Mouse (Mus musculus): ENCODE measurements around the gene Thap2.

The Thap2 gene

GRCm38 (mm10) chr10:115384221-115385017, at the start of gene Thap2, which contains the start of gene Zfc3h1:
Thap2 (minus strand) TSS chr10:115384443.
Zfc3h1 (plus strand) TSS chr10:115384959.
- peak; percentile 99 for DNase-seq (ENCODE audit: low spot score)

GRCm38 (mm10) chr10:115425351-115425750, 41.1 kb upstream of the Thap2 start:
- no peak for DNase-seq (ENCODE audit: low spot score)

GRCm38 (mm10) chr10:115421976-115422375, 37.7 kb upstream of the Thap2 start:
- no peak for DNase-seq (ENCODE audit: low spot score)

- DNase-seq (ENCODE audit: low spot score): no peak
Measured at GRCm38 (mm10) chr10:115414056-115414455, 29.8 kb upstream of the Thap2 start.

GRCm38 (mm10) chr10:115413496-115413895, 29.3 kb upstream of the Thap2 start:
- no peak for DNase-seq (ENCODE audit: low spot score)

GRCm38 (mm10) chr10:115406393-115406792, 22.1 kb upstream of the Thap2 start:
- DNase-seq (ENCODE audit: low spot score): peak; percentile 27

GRCm38 (mm10) chr10:115391896-115392295, 7.7 kb upstream of the Thap2 start:
- DNase-seq (ENCODE audit: low spot score): no peak

GRCm38 (mm10) chr10:115391076-115391475, 6.8 kb upstream of the Thap2 start:
- no peak for DNase-seq (ENCODE audit: low spot score)

- no peak for DNase-seq (ENCODE audit: low spot score)
Measured at GRCm38 (mm10) chr10:115387891-115388290, 3.6 kb upstream of the Thap2 start.

GRCm38 (mm10) chr10:115385018-115386002, 1.1 kb upstream of the Thap2 start:
- DNase-seq (ENCODE audit: low spot score): peak; percentile 74

GRCm38 (mm10) chr10:115383644-115384220, 511 bp downstream of the Thap2 start:
- DNase-seq (ENCODE audit: low spot score): peak; percentile 32

- DNase-seq (ENCODE audit: low spot score): no peak
Measured at GRCm38 (mm10) chr10:115382846-115383643, 1.2 kb downstream of the Thap2 start.

GRCm38 (mm10) chr10:115381506-115382084, 2.6 kb downstream of the Thap2 start:
- no peak for DNase-seq (ENCODE audit: low spot score)

GRCm38 (mm10) chr10:115363151-115363550, 21.1 kb downstream of the Thap2 start:
- DNase-seq (ENCODE audit: low spot score): no peak

- no peak for DNase-seq (ENCODE audit: low spot score)
Measured at GRCm38 (mm10) chr10:115362623-115362964, 21.6 kb downstream of the Thap2 start.

GRCm38 (mm10) chr10:115361840-115362622, 22.2 kb downstream of the Thap2 start, which contains the start of gene Tmem19:
Tmem19 (minus strand) TSS chr10:115362501.
- peak; percentile 97 for DNase-seq (ENCODE audit: low spot score)

- DNase-seq (ENCODE audit: low spot score): peak; percentile 53
Measured at GRCm38 (mm10) chr10:115359066-115359465, 25.2 kb downstream of the Thap2 start.

GRCm38 (mm10) chr10:115358216-115358919, 25.9 kb downstream of the Thap2 start:
- DNase-seq (ENCODE audit: low spot score): no peak

GRCm38 (mm10) chr10:115356106-115356505, 28.1 kb downstream of the Thap2 start:
- DNase-seq (ENCODE audit: low spot score): no peak

GRCm38 (mm10) chr10:115355016-115355415, 29.2 kb downstream of the Thap2 start:
- no peak for DNase-seq (ENCODE audit: low spot score)

Data from yolk sac, embryonic 10.5 days (tissue).